Mouse (Mus musculus) bone marrow, adult 2 months (tissue): Measurements from ENCODE around the gene Magix. TPM values are rescaled to one million over a fixed set of nuclear protein-coding genes. Genes with fewer than 3 reads are reported as not detected.
"Not testable (repeated sequence)": the region's sequence is repeated elsewhere in the genome, so short reads cannot be mapped to it uniquely, and the experiment has no call there.

Experiments
- H3K27ac ChIP-seq: fragments of 200-500 bp; 2 replicates; pipeline ENCODE4 v1.5.1; 2012; ENCODE audit warnings: low read depth, mild to moderate bottlenecking, control low read depth, inconsistent platforms, low read length; ENCODE audit not compliant: control insufficient read depth, poor library complexity, insufficient read depth
- H3K4me1 ChIP-seq: fragments of 200-500 bp; 2 replicates; pipeline ENCODE4 v1.6.1; 2011; ENCODE audit warnings: low read length; ENCODE audit not compliant: control insufficient read depth, insufficient read depth
- H3K4me3 ChIP-seq: fragments of 200-500 bp; replicated peaks from 2 replicates; pipeline ENCODE3; 2011; ENCODE audit warnings: mild to moderate bottlenecking, low read depth, low read length, control low read depth; ENCODE audit not compliant: control insufficient read depth
- CTCF ChIP-seq: fragments of 200-500 bp; IDR thresholded peaks from 2 replicates; pipeline ENCODE4 v1.5.1; 2011; ENCODE audit warnings: low read length, control low read depth; ENCODE audit not compliant: control insufficient read depth, insufficient read depth
- POLR2A ChIP-seq: fragments of 200-500 bp; IDR thresholded peaks from 2 replicates; pipeline ENCODE4 v1.6.1; 2011; ENCODE audit warnings: low read depth, mild to moderate bottlenecking, control low read depth, low read length, borderline replicate concordance; ENCODE audit not compliant: control insufficient read depth
- whole genome bisulfite sequencing: fragments of 180-500 bp; shearing (Covaris S2); methylation state at CpG from one replicate; pipeline ENCODE4 v1.1.7; 2018; 5-methylcytosine and 5-hydroxymethylcytosine counted together
- polyA plus RNA-seq: library from polyadenylated mRNA; stranded (reverse); fragments of >200 nt; gene quantifications from 2 replicates; pipeline ENCODE4 v1.2.4, GENCODE M21; 2011; ENCODE audit warnings: low replicate concordance; ENCODE audit not compliant: missing spikeins, insufficient read depth, insufficient read length

Gene Magix
- polyA plus RNA-seq, 1 experiment: not detected

GRCm38 (mm10) chrX:7721514-7722281, 40.6 kb upstream of the Magix start, which contains the start of gene Gm45208:
Gm45208 (plus strand) TSS chrX:7722245.
- Histone ChIP-seq H3K4me3 (peak within 1 kb of the TSS; percentile 99), H3K27ac (peak within 1 kb of the TSS; percentile 92), H3K4me1 (no peaks in the 10 kb centered on the region)
- TF ChIP-seq POLR2A (no peak), CTCF (no peak)
- 13% methylated on average over 22 of the region's 22 CpGs for WGBS

DNA sequence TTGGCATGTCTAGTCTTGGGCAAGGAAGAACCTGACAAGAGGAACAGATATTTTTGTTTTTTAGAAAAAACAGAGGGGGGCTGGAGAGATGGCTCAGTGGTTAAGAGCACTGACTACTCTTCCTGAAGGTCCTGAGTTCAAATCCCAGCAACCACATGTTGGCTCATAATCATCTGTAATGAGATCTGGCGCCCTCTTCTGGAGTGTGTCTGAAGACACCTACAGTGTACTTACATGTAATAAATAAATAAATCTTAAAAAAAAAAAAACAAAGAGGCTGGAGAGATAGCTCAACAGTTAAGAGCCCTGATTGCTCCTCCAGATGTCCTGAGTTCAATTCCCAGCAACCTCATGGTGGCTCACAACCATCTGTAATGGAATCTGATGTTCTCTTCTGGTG, 35.0 kb upstream of the Magix start:
- H3K4me1 ChIP-seq, H3K4me3 ChIP-seq, H3K27ac ChIP-seq: not testable (repeated sequence)
- 36% methylated on average over 1 of the region's 1 CpGs for WGBS

GRCm38 (mm10) chrX:7714135-7714899, 33.3 kb upstream of the Magix start, which contains the start of gene Wdr45:
Wdr45 (plus strand) TSS chrX:7714333.
- Histone ChIP-seq H3K27ac (peak within 1 kb of the TSS; percentile 66), H3K4me3 (peak within 1 kb of the TSS; percentile 51)
- WGBS: 24% methylated on average over 51 of the region's 60 CpGs
- H3K4me1 ChIP-seq: not testable (repeated sequence)

DNA sequence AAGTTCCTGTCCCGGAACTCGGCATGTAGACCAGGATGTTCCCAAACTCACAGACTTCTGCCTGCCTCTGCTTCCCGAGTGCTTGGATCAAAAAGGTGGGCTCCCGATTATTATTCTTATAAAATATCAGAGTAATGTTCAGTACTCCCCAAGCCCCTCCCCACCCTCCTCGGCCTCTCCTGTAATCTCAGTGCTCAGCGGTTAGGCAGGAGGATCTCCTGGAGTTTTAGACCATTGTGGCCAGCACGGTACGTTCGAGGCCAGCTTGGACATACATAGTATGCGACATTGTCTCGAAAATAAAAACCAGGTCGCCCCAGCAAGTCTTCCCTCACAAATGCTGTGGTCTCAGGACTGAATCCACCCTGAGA, 32.7 kb upstream of the Magix start:
- not testable (repeated sequence) for H3K27ac ChIP-seq, H3K4me1 ChIP-seq
- WGBS: 8% methylated on average over 6 of the region's 12 CpGs

DNA sequence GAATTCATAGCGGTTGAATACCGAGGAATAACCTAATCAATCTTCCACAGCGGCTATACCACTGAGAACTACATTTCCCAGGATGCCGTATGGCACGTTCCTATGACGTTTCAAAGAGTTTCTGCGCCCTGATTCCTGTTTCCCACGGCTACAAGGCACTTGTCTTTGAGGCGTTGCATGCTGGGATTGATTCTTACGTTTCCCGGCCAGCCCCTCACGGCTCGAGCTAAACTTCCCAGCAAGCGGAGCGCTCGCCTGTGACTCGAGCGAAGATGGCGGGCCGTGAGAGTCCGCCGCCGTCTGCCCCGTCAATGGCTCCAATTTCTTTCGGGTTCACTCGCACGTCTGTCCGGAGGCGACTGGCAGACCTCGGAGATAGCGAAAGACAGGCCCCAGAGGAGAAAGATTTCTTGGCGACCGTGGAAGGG, 15.9 kb upstream of the Magix start, which contains the start of gene Gpkow:
TSS of gene Gpkow (plus strand) at position 178 of the 428 bp plus-strand sequence.
- peak within 1 kb of the TSS; percentile 86 for H3K4me3 ChIP-seq
- peak within 1 kb of the TSS; percentile 70 for H3K27ac ChIP-seq
- peak; percentile 67; the same call in 1 of the 2 replicates for TF ChIP-seq POLR2A
- no peak for TF ChIP-seq CTCF
- H3K4me1 ChIP-seq: no peaks in the 10 kb centered on the region
- WGBS: 7% methylated on average over 33 of the region's 33 CpGs

More for the DNA sequence above, 32.7 kb upstream of the Magix start:
- peak overlapping the region; percentile 51 for H3K4me3 ChIP-seq

- WGBS: 39% methylated on average over 6 of the region's 6 CpGs
- no peak overlapping the region for H3K4me3 ChIP-seq
Observed at GRCm38 (mm10) chrX:7696520-7696919, 15.5 kb upstream of the Magix start.

DNA sequence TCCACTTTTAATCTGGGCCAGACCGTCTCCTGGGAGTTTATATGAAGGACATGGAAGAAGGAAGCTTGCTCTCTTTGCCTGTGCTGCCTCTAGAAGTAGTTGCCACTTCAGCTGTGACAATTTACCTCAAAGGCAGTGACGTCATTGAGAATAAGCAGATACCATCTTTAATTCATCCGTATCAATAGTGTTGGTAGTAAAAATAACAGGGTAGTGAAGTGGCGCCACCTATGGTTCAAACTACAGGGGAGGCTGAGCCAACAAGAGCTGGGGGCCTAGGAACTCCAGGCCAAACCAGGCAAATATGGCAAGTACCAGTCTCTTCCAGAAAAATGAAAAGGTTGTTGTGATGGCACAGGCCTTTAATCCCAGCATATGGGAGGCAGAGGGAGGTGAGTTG, 11.8 kb upstream of the Magix start:
- 30% methylated on average over 4 of the region's 4 CpGs for WGBS
- Histone ChIP-seq H3K4me1 (no peaks in the 10 kb centered on the region), H3K4me3 (no peak overlapping the region), H3K27ac (no peak overlapping the region)
- TF ChIP-seq CTCF: peak; percentile 36; the same call in 1 of the 2 replicates
- TF ChIP-seq POLR2A: no peak

More at GRCm38 (mm10) chrX:7696520-7696919, 15.5 kb upstream of the Magix start:
- H3K4me1 ChIP-seq: no peaks in the 10 kb centered on the region
- TF ChIP-seq POLR2A (no peak), CTCF (no peak)
- H3K27ac ChIP-seq: no peak overlapping the region

- TF ChIP-seq CTCF: no peak
- TF ChIP-seq POLR2A: no peak
- H3K27ac ChIP-seq: no peak overlapping the region
- no peak overlapping the region for H3K4me3 ChIP-seq
- 69% methylated on average over 3 of the region's 3 CpGs for WGBS
- no peaks in the 10 kb centered on the region for H3K4me1 ChIP-seq
Observed at GRCm38 (mm10) chrX:7690486-7690885, 9.4 kb upstream of the Magix start.

GRCm38 (mm10) chrX:7688321-7688720, 7.3 kb upstream of the Magix start:
- no peaks in the 10 kb centered on the region for H3K4me1 ChIP-seq
- H3K27ac ChIP-seq: no peak overlapping the region
- WGBS: 84% methylated on average over 2 of the region's 2 CpGs
- no peak overlapping the region for H3K4me3 ChIP-seq
- no peak for TF ChIP-seq CTCF
- TF ChIP-seq POLR2A: no peak
